Mouse (Mus musculus): Measurements from ENCODE around the gene Ercc4. TPM values are rescaled to one million over a fixed set of nuclear protein-coding genes. Genes with fewer than 3 reads are reported as not detected.

Gene Ercc4
- total and polyA plus RNA-seq, 3 experiments, result 10.6 to 15.5 TPM; not detected in 1

DNA sequence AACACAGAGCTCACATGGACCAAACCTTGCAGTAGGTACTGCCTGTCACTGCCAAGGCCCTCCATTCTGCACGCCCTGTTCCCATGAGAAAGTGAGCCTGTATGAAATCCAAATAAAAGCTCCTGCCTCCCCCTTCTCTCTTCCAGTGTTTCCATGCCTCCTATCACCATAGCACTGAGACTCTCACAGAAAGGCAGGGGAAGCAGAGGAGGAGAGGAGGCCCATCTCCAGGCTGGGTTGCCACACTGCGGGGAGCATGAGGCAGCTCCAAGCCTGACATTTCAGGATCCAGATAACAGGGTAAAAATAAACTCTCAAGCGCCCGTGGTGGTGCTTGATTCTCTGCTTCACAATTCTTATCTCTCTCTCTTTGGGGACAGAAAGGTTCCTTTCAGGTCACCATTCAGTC is 84.2 kb downstream of the Ercc4 start:
- Histone ChIP-seq H3K9me3 (replicated peaks; ENCODE audit: insufficient read depth, low read length) (no peaks in the 10 kb centered on the region), H3K4me3 (ENCODE audit: control insufficient read depth in 1 of 2, insufficient read depth in 1 of 2, low read depth in 2 of 2, low read length in 2 of 2) (no peak overlapping the region), H3K4me1 (ENCODE audit: control insufficient read depth in 1 of 2, insufficient read depth in 2 of 2, low read length in 2 of 2) (peaks cover 2 to 25% of the 10 kb centered on the region in 2 experiments; a peak in 3 of 4 replicates), H3K27me3 (ENCODE audit: control insufficient read depth in 1 of 2, insufficient read depth in 2 of 2, low read length in 2 of 2) (no peaks in the 10 kb centered on the region), H3K27ac (ENCODE audit: control insufficient read depth, low read depth, low read length) (no peak overlapping the region), H3K9ac (ENCODE audit: control insufficient read depth, low read depth, low read length, poor library complexity, severe bottlenecking) (no peak overlapping the region), H3K79me2 (ENCODE audit: control insufficient read depth, insufficient read depth, low read length, poor library complexity) (no peaks in the 10 kb centered on the region), H3K36me3 (ENCODE audit: control insufficient read depth in 1 of 2, insufficient read depth in 2 of 2, low read length in 2 of 2) (peaks cover 0 to 14% of the 10 kb centered on the region in 2 experiments; a peak in 2 of 4 replicates)
- peak; percentile 46 for DNase-seq (ENCODE audit: low read depth, low spot score)
- TF ChIP-seq MEF2A (IDR thresholded peaks at IDR 0.05; ENCODE audit: extremely low read depth, insufficient replicate concordance, low read depth, low read length, poor library complexity, severe bottlenecking), result 0 out of 2 replicates have a peak, but pooled peaks have one; percentile 60
- no peak for TF ChIP-seq ETS1 (IDR thresholded peaks at IDR 0.05; ENCODE audit: low read depth, low read length)
- TF ChIP-seq RCOR1 (IDR thresholded peaks at IDR 0.05; ENCODE audit: low read depth, low read length), result peak; percentile 40; the same call in 1 of the 2 replicates
- TF ChIP-seq GATA1 (IDR thresholded peaks at IDR 0.05; ENCODE audit: low read depth, low read length), result peak; percentile 77
- TF ChIP-seq ZKSCAN1 (IDR thresholded peaks at IDR 0.05; ENCODE audit: low read depth, low read length), result no peak
- no peak for TF ChIP-seq SMC3 (IDR thresholded peaks at IDR 0.05; ENCODE audit: low read depth, low read length)
- no peak for TF ChIP-seq RAD21 (IDR thresholded peaks at IDR 0.05; ENCODE audit: low read depth, low read length)
- TF ChIP-seq TCF12 (IDR thresholded peaks at IDR 0.05; ENCODE audit: low read depth, low read length), result peak; percentile 40; the same call in 1 of the 2 replicates
- peak; percentile 58 to 64; a peak in 3 of 4 replicates for TF ChIP-seq EP300 (IDR thresholded peaks at IDR 0.05; ENCODE audit: low read depth in 1 of 2, low read length in 2 of 2)

DNA sequence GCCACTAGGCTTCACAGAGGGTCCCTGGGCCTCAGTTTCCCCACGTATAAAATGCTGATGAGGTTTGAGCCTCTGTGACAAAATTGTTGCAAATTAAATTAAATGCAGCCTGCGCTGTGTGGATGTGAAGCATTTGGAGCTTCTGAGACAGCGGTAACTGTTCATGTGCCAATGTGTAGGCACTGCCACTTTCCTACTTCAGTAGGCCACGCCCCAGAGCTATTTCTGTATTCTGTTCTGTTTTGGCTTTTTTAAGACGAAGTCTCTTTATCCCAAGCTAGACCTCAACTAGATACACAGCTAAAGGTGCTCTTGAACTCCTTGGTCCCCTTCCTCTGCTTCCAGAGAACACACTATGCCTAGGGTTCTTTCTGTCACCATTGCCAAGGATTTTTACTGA is 85.4 kb downstream of the Ercc4 start:
- Histone ChIP-seq H3K9me3 (replicated peaks; ENCODE audit: insufficient read depth, low read length) (no peaks in the 10 kb centered on the region), H3K9ac (ENCODE audit: control insufficient read depth, low read depth, low read length, poor library complexity, severe bottlenecking) (no peak overlapping the region), H3K79me2 (ENCODE audit: control insufficient read depth, insufficient read depth, low read length, poor library complexity) (no peaks in the 10 kb centered on the region), H3K4me3 (ENCODE audit: control insufficient read depth in 1 of 2, insufficient read depth in 1 of 2, low read depth in 2 of 2, low read length in 2 of 2) (no peak overlapping the region), H3K27me3 (ENCODE audit: control insufficient read depth in 1 of 2, insufficient read depth in 2 of 2, low read length in 2 of 2) (no peaks in the 10 kb centered on the region), H3K36me3 (ENCODE audit: control insufficient read depth in 1 of 2, insufficient read depth in 2 of 2, low read length in 2 of 2) (peaks cover 0 to 14% of the 10 kb centered on the region in 2 experiments; a peak in 2 of 4 replicates), H3K27ac (ENCODE audit: control insufficient read depth, low read depth, low read length) (no peak overlapping the region), H3K4me1 (ENCODE audit: control insufficient read depth in 1 of 2, insufficient read depth in 2 of 2, low read length in 2 of 2) (peaks cover 2 to 25% of the 10 kb centered on the region in 2 experiments; a peak in 3 of 4 replicates)
- no peak for DNase-seq (ENCODE audit: low read depth, low spot score)
- TF ChIP-seq TAL1 (IDR thresholded peaks at IDR 0.05; ENCODE audit: low read length), result no peak

DNA sequence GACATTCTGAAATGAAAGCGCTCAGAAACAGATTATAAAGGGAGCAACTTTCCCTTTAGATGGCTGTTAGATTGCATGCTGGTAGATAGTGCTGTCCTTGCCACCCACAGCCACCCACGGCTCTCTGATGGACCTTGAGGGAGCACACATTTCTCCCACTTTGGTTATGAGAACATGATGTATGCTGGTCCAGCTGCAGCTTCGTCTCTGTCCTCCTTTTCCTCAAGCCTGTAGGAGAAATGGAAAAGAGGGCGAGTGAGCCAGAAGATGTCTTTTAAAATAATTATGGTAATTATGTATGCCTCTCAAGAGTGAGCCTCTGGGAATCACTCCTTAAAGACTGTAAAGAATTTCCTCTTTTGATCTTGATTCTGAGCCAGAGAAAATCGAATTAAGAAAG is 87.1 kb downstream of the Ercc4 start:
- Histone ChIP-seq H3K4me1 (ENCODE audit: control insufficient read depth in 1 of 2, insufficient read depth in 2 of 2, low read length in 2 of 2) (peaks cover 2 to 25% of the 10 kb centered on the region in 2 experiments; a peak in 3 of 4 replicates), H3K27me3 (ENCODE audit: control insufficient read depth in 1 of 2, insufficient read depth in 2 of 2, low read length in 2 of 2) (no peaks in the 10 kb centered on the region), H3K9me3 (replicated peaks; ENCODE audit: insufficient read depth, low read length) (no peaks in the 10 kb centered on the region), H3K79me2 (ENCODE audit: control insufficient read depth, insufficient read depth, low read length, poor library complexity) (no peaks in the 10 kb centered on the region), H3K4me3 (ENCODE audit: control insufficient read depth in 1 of 2, insufficient read depth in 1 of 2, low read depth in 2 of 2, low read length in 2 of 2) (no peak overlapping the region; a peak in 1 of 4 replicates), H3K36me3 (ENCODE audit: control insufficient read depth in 1 of 2, insufficient read depth in 2 of 2, low read length in 2 of 2) (peaks cover 0 to 14% of the 10 kb centered on the region in 2 experiments; a peak in 2 of 4 replicates), H3K9ac (ENCODE audit: control insufficient read depth, low read depth, low read length, poor library complexity, severe bottlenecking) (no peak overlapping the region), H3K27ac (ENCODE audit: control insufficient read depth, low read depth, low read length) (no peak overlapping the region)
- no peak for DNase-seq (ENCODE audit: low read depth, low spot score)
- TF ChIP-seq SMC3 (IDR thresholded peaks at IDR 0.05; ENCODE audit: low read depth, low read length), result no peak
- no peak for TF ChIP-seq ELF1 (IDR thresholded peaks at IDR 0.05; ENCODE audit: low read depth, low read length)
- no peak for TF ChIP-seq NELFE (IDR thresholded peaks at IDR 0.05; ENCODE audit: low read depth, low read length)
- no peak for TF ChIP-seq BHLHE40 (IDR thresholded peaks at IDR 0.05; ENCODE audit: borderline replicate concordance, low read depth, low read length)
- TF ChIP-seq CHD1 (IDR thresholded peaks at IDR 0.05; ENCODE audit: low read depth, low read length), result no peak

Measured in MEL (cell line).